Mouse (Mus musculus): ENCODE data around the gene Kif13a.

The Kif13a gene

GRCm38 (mm10) chr13:46929719-46930658, at the start of gene Kif13a:
Gene Kif13a (minus strand): TSS chr13:46929867.
- DNase-seq, result peak; percentile 98

GRCm38 (mm10) chr13:46976532-46976931, 46.9 kb upstream of the Kif13a start:
- peak; percentile 45 for DNase-seq

- DNase-seq, result no peak
Observed at GRCm38 (mm10) chr13:46975930-46976329, 46.3 kb upstream of the Kif13a start.

GRCm38 (mm10) chr13:46975031-46975551, 45.4 kb upstream of the Kif13a start:
- DNase-seq, result peak; percentile 31

DNA sequence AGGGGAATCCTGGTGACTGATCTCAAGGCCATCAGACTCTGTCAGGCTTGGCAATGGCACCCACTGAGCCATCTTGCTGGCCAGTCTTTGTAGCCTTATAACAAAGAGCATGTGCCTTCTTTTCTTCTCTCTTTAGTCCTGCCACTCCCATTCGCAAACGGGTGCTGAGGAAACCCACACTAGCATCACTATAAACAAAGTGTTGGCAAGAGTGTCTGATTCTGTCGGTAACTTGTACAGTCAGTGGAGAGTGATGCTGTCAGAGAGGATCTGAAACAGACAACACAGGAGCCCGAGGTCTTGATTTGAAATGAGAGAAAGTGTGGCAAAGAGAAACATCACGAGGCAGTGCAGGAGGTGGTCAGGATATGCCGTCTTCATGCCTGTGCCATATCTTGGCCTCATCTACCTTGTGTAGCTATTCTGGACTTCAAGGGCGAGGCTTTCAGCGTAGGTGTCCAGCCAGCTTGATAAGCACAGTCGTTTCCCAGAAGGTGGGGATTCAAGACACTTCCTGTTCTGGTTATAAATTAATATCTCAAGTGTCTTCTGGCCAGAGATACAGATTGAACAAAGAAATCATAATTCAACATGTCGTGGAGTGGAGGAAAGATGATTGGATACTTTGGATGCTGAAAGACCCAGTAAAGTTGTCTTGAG, 40.7 kb upstream of the Kif13a start:
- peak; percentile 75 for DNase-seq

DNA sequence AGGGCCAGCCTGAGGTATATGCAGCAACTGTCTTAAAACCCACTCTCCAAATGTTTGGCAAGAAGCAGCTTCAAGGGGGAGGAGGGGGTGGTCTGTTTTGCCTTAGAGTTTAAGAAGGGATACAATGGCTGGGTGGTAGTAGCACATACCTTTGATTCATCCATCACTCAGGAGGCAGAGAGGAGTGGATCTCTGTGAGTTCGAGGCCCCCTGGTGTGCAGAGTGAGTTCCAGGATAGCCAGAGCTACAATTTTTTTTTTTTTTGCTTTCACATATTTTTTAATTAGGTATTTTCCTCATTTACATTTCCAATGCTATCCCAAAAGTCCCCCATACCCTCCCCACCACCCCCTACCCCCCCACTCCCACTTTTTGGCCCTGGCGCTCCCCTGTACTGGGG, 39.0 kb upstream of the Kif13a start:
- DNase-seq, result no peak

GRCm38 (mm10) chr13:46967308-46967707, 37.6 kb upstream of the Kif13a start:
- no peak for DNase-seq

DNA sequence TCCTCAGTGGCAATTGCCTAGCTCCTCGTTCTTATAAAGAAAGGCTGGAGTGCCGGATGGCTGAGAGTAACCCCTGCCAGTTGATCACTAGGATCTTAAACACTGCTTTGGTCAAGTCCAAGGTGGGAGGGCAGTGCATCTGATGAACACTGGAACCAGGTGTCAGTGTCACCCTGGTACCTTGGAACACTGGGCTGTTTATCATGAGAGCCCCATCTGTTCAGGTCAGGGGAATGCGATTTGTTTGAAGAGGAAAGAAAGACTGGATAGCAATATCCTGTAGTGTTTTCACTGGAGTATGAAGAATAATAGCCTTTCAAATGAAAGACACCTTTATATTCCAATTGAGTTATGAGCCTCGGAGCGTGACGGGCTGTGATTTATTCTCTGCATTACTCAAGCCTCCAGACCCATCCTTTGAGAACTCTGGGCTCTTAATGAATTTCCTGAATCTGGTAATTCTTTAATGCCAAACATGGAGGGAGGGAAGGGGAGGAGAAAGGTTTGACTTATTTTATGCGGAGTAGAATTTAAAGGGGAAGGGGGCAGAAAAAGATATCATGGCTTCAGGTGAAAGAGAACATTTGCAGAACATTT, 31.3 kb upstream of the Kif13a start:
- DNase-seq, result no peak

DNA sequence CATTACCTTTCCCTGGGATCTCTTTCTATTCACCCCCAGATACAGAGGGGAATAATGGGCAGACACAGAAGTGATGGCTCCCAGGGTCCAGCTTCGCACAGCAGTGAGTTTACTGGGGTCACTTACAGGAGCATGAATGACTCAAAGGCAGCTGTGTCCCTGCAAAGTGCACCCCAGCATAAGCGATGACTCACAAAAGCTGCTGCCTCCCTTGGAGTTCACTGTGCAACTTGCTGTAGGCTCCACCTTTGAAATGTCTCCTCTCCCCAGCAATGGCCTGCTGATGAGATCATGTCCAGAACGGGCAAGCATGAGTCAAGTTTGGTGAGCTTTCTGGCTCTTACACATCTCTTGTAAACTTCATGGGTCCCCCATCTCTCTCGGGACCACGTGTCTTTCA, 29.5 kb upstream of the Kif13a start:
- no peak for DNase-seq

- DNase-seq, result no peak
Observed at GRCm38 (mm10) chr13:46951212-46951611, 21.5 kb upstream of the Kif13a start.

DNA sequence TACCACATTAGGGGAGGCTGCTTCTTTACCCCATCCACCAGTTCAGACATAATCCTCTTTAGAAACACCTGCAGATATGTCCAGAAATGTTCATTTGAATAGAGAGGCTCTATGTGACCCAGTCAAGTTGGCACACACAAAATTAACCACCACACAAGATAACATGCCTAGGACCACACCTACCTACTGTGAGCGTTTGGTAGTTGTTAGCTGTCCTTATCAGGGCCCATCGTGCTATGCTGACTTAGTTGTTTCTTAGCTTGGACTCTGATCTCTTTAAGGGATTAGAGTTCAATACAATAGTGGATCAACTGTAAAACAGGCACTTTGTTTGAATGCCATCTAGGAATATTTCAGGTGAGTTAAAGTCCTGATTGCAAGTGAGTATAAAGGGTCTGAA, 20.1 kb upstream of the Kif13a start:
- no peak for DNase-seq

DNA sequence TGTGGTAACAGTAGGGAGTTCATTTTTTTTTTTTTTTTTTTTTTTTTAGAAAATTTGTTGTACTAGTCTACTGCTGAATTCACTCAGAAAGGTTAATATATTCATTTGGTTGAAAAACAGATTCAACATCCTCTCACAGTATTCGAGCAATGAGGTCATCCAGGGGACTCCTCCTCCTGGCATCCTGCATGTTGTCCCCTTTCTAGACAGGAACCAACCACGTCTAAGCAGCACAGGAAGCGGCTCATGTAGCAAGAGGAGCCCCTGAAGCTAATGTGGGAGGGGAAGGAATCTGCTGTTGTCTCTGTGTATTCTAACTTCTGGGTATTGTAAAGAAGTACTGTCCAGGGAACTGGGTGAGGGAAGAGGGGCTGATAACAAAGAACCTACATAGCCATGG, 18.4 kb upstream of the Kif13a start:
- DNase-seq, result no peak

GRCm38 (mm10) chr13:46946041-46946440, 16.4 kb upstream of the Kif13a start:
- no peak for DNase-seq

GRCm38 (mm10) chr13:46945256-46945655, 15.6 kb upstream of the Kif13a start:
- DNase-seq, result no peak

- DNase-seq, result no peak
Observed at GRCm38 (mm10) chr13:46943294-46943693, 13.6 kb upstream of the Kif13a start.

GRCm38 (mm10) chr13:46934116-46934515, 4.4 kb upstream of the Kif13a start:
- peak; percentile 44 for DNase-seq

GRCm38 (mm10) chr13:46932846-46933245, 3.2 kb upstream of the Kif13a start:
- DNase-seq, result peak; percentile 80

GRCm38 (mm10) chr13:46932049-46932448, 2.4 kb upstream of the Kif13a start:
- DNase-seq, result peak; percentile 47

DNA sequence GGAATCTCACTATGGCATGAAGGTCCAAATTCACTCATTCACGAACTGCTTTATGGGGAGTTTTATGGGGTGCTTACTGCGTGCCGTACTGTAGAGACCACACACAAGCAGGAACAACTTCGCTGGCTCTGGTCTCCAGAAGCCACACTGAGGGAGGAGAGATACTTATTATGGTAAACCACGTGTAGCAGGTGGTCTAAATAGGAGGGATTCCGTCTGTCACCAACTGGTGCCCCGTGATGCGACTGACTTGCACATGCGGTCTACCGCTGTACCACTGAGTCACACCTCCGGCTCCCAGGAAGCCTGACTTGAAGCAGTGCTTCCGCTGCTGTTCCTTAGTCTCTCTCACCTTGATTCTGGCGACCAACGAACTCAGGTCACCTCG, 986 bp upstream of the Kif13a start:
- DNase-seq, result no peak

DNA sequence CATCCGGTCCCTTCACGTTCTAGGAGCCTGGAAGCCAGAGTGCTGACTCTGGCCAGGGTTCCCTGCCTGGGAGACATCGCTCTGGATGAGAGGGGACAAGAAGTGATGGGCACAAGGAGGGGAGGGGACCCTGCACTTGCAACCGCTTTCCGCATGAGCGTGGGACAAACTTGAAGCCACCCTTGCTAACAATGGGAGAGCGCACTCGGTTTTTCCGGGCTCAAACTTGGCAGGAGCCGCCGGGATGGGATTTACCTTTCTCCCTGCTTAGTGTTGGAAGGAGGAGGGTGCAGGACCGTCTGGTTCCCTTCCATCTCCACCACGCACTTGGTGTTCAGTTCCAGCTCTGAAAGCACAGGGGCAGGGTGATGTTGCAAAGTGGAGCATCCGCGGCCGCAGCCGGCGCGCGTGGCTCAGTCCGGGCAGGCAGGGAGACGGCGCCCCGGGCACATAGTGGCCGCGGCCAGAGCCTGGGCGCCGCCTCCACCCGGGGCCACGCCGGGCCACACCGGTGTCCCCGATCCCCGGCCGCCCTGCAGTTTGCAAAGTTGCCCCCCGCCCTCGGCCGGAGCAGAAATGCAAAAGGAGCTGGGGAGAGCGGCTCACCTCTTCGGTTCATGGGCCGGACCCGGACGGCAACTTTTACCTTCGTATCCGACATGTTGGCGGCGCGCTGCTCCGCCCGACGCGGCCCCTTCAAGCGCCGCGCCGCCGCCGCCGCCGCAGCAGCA, 541 bp downstream of the Kif13a start:
- peak; percentile 57 for DNase-seq

DNA sequence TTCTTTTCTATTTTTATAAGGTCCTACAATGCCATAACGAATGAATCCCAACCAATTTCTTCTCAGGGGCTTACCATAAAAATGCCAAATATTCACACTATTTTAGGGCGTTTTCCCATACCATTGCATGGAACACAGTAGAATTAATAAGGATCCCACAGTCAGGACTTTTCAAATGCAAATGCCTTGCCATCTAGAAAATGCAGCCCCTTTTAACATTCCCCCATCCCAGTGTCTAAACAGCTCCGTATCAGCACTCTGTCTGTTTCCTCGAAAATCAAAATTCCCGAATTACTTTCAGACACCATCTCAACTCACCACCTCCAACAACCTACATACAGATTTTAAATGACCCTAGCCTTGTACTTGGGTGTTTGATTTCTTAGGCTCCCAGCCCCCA, 1.3 kb downstream of the Kif13a start:
- no peak for DNase-seq

DNA sequence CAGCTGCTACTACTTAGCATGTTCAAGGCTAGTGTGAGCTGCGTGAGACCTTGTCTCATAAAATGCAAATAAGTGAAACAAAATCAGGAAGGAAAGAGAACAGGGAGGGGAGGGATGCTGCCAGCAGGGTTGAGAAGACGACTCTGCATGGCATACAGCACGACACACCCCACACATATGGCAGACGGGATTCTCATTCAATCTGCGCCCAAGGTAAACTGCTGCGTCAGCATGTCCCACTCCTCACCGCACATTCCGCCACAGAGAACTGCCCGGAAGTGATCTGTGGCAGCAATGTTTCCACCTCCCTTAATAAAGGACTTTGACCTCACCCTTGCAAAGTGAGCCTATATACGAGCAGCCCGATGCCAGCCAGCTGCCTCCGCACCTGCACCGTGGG, 4.0 kb downstream of the Kif13a start:
- no peak for DNase-seq

GRCm38 (mm10) chr13:46921559-46921958, 8.1 kb downstream of the Kif13a start:
- peak; percentile 41 for DNase-seq
